Mouse (Mus musculus): ENCODE results near the gene Shank1. TPM values are rescaled to one million over a fixed set of nuclear protein-coding genes. Genes with fewer than 3 reads are reported as not detected.
"Not testable (repeated sequence)": the region's sequence is repeated elsewhere in the genome, so short reads cannot be mapped to it uniquely, and the experiment has no call there.

Gene Shank1
- polyA plus RNA-seq (2012; rRNA removed): 130 and 138 TPM in 2 replicates

DNA sequence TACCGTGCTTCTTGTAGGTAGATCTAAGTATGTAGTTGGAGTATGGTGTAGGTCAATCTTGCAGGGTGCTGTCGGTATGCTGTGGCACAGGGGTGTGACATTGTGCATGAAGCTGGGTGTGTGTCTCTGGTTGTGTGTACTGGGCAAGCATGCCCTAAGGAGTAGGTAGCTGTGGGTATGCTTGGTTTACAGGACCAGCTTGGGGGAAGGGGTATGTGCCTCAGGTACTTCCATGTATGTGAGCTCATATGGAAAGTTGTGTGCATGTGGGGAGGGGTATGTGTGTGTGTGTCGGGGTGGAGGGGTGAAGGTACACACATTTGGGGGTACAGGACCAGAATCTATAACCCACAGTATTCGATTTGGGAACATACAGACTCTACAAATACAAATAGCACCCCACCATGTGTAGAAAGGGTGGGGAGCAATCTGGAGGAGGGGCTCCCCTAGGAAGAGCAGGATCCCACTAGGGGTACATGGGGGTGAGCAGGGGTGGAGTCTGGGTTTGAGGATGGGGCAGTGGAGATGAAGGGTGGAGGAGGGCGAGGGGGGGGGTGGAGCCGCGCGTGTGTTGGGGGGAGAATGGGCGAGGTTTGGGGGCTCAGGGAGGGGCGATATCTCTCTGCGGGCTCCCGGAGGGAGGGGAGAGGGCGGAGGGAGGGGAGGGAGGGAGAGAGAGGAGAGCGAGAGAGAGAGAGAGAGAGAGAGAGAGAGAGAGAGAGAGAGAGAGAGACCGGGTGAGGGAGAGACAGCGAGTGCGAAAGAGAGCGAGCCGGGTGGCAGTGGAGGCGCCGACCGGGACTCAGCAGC, at the start of gene Shank1:
Shank1 (plus strand) TSS at position 779 of the 810 bp plus-strand sequence.
- no peak for DNase-seq (ENCODE audit: extremely low spot score in 1 of 2, low spot score in 1 of 2)

DNA sequence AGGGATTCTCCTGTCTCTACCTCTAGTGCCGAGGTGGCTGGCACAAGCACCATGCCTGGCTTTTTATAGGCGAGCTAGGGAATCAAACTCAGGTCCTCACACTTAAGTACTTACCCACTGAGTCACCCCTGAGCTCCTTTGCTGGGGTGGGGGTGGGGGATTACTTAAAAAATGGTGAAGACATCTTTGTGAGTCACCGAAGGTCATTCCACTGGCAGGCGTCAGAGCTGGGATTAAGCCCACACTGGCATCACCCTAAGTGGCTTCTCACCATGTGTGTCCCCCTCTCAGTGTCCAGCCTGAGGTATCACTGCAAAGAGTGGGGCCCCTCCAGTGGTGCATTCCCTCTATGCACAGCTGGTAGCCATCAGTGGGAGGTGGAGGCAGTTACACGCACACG, 49.6 kb upstream of the Shank1 start:
- no peak for DNase-seq (ENCODE audit: extremely low spot score in 1 of 2, low spot score in 1 of 2)

DNA sequence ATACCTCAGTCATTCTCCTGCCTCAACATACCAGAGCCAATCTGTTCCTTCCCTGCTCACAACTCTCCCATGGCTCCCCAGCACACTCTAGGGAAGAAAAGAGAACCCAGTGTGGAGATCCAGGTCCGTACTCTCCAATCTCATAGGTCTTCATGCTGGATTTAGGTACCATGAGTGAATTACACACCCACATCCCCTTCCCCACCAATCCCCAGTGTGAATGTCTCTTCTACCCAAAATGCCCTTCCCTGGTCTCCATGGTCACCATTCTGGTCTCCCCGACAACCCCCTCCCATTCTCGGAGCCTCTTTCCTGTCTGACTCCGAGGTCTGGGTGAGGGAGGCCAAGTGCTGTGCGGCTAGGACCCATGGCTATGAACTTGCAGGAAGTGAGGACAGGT, 48.9 kb upstream of the Shank1 start, which contains the start of gene Gm15517:
Gm15517 (plus strand) TSS at position 301 of the 400 bp plus-strand sequence.
- DNase-seq (ENCODE audit: extremely low spot score in 1 of 2, low spot score in 1 of 2): no peak

DNA sequence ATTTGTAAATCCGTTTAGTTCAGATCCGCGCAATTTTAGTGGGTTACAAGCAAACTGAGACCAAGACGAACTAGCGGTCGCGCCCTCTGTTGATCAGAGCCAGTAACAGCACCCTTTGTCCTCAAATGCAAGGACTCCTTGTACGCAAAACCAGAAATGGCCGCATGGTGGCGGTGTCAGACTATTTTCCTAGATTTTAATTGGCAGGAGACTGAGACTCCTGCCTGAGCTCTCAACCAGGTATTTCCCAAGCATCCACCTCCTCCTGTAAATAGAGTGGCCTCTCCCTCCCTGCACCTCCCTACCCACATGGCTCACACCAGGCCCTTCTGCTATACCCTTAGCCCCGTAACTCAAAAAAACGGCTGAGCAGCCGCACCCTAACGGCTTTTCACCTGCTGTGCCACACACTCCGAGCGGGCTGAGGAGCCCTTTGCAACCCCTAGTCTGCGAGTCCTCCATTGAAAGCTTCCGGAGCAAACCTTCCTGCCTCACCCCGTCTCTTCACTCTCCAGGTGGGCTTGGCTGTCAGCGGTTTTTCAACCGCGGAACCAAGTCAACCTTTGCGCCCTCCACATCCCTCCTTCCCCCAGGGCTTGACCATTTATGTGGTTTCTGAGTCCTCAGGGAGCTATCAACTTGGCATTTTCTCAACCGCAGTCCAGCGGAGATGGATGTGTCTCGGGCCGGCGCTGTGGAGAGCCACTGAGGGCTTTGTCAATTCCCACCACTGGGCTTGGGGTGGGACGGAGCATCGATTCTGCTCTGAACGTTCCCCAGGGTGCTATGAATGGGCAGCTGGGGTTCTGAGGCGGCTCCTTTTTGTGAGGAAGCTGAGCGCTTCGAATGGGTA, 47.0 kb upstream of the Shank1 start:
- DNase-seq (ENCODE audit: extremely low spot score in 1 of 2, low spot score in 1 of 2): peak; percentile 90 to 100

DNA sequence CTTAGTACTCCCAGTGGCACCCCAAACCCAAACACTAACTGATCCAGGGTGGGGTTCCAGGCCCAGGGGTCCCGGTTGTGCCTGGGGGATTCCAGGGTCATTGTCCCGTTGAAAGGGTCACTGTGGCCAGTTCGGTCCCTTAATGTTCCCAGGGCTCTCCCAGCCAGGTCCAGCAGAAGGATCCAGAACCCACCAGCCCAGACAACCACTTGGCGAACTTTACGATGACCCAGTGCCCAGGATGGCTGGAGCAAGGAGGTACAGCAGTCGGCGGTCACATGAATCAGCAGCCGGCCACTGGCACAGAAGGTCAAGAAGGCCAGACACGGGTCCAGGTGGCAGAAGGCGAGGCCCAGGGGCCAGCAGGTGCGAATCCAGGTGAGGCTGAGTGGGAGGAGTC, 41.9 kb upstream of the Shank1 start:
- no peak for DNase-seq (ENCODE audit: extremely low spot score in 1 of 2, low spot score in 1 of 2)

DNA sequence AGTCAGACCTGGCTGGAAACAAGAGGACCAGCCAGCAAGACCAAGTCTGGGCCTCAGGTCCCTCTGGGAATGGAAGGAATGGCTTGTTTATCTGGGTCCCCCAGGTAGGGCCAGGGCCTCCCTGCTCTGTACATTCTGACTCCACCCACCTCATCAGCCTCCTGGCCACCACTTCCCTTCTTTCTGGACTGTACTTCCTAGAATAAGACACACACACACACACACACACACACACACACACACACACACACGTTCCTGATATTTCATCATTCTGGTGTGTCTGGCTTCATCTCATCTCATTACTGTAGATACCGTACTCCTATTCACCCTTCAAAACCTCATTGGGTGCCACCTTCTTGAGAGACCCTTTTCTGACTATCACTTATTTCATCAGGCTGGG, 40.7 kb upstream of the Shank1 start:
- no peak for DNase-seq (ENCODE audit: extremely low spot score in 1 of 2, low spot score in 1 of 2)

DNA sequence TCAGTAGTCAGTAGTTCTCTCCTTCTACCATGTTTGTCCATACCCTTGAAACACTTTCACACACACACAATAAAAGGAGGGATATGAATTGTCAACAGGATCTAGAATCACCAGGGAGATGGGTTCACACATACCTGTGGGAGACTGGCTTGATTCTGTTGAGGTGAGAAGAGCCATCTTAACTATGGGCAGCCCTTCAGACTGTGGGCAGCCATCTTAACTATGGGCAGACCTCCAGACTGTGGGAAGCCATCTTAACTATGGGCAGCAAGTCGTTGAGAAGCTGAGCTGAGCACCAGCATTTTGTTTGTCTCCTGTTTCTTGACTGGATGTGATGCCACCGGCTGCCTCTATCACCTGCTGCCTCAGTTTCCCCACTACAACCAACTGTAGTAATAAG, 38.7 kb upstream of the Shank1 start:
- DNase-seq (ENCODE audit: extremely low spot score in 1 of 2, low spot score in 1 of 2): peak in 1 of 2 experiments; percentile 40

DNA sequence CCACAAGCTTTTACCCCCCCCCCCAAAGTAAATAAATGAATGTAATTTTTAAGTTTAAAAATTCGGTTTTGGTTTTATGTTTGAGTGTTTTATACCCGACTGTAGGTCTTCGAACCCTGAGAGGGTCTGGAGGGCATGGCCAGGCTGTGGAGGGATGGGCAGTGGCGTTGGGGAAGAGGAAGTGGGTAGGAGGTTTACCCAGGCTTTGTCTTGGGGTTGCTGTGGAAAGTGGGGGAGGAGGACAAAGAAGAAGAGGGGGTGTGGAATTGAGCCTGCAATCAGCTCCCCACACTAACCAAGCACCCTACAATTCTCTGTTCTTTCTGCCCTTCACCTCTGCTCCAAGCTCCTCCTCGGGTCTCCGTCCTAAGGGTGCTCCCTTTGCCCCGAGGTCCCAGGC, 37.5 kb upstream of the Shank1 start:
- no peak for DNase-seq (ENCODE audit: extremely low spot score in 1 of 2, low spot score in 1 of 2)

DNA sequence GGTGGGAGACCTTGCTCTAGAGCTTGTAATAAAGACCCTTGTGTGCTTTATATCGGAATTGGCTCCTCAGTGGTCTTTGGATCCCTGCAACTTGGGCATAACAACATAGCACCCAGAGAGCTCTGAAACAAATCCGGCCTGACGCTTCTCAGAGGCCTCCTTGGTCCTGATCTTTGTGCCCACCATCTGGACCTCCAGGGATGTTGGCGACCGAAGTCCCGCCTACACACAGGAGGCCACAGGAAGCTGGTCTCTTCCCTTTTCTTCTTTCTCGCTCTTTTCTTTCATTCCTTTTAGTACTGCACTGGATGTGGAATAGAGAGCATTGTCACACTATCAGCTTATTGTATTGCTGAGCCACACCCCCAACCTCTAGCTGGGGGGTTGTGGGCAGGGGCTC, 36.6 kb upstream of the Shank1 start:
- no peak for DNase-seq (ENCODE audit: extremely low spot score in 1 of 2, low spot score in 1 of 2)

DNA sequence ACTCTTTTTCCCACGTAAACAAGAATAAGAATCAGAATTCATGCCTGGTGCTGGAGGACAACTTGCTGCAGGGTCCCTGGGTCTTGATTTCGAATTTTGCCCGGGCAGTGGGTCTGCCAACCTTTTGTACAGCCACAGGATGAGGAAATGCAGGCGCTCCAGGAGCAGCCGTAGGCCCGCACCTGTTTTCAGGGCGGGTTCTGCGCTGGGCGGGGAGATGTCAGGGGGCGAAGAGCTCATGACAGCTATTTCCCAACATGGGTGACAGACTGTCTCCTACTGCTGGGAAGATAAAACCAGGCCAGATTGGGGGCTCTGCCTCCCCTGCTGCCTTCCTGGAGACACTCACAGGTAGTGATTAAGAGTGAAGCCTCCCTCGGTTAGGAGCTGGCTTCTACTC, 36.0 kb upstream of the Shank1 start:
- DNase-seq (ENCODE audit: extremely low spot score in 1 of 2, low spot score in 1 of 2): no peak

DNA sequence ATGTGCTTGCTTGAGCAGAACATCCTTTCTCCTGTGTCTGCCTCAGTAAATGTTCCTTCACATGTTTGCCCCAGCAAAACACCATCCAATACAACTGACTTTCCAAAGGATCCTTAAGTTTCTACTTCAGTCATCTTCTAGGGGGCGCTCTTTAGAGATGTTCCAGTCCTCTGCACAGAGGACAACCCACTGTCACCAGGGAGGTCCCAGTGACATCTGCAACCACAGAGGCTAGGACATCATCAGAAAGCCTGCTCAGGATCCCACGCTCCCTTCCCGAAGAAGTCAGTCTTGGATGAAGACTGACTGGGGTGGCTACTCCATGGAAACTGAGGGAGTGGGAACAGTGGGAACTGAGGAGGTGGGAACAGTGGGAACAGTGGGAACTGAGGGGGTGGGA, 34.5 kb upstream of the Shank1 start:
- no peak for DNase-seq (ENCODE audit: extremely low spot score in 1 of 2, low spot score in 1 of 2)

DNA sequence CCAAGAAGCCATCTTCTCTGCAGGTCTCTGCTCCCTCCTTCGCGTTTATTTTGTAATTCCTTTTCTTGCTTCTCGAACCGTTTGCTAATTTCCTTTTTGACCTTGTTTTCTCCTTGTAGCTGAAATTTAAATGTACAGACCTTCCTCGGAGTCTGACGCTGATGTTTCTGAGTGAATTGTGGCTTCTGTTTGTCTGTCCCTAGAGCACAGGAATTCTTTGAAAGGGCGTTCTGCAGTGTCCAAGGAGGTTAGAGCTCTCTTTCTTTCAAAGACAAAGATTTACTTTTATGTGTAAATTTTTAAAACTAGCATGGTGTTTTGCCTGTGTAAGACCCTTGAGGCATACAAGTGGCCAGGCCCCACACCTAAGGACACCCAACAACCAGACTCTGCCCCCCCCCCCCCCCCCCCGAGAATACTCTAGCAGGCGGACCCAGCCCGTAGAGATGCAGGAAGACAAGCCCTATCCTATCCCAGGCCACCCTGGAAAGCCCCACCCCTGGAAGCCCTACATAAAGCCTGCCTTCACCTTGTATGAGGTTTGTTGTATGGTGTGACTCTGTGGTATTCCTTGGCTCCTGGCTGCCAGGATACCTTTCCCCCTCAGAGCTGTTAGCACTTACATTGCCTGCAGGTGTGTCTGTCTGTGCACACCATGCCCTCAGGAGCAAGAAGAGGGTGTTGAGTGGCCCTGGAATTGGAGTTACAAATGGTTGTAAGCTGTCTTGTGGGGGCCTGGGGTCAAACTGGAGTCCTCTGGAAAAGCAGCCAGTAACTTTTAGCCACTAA, 33.4 kb upstream of the Shank1 start:
- DNase-seq (ENCODE audit: extremely low spot score in 1 of 2, low spot score in 1 of 2): no peak

DNA sequence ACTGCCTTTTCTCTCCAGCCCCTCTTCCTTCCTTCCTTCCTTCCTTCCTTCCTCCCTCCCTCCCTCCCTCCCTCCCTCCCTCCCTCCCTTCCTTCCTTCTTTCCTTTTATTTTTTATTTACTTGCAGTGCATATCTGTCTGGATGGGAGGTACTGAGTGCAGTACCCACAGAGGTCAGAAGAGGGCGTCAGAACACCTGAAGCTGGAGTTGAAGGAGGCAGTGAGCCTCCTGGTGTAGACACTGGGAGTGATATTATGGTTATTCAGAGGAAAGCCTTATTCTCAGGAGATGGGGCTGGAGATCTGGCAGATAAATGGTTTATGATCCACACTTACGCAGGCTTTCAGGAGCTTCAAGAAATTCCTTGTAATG, 32.8 kb upstream of the Shank1 start:
- peak; percentile 31 to 83 for DNase-seq (ENCODE audit: extremely low spot score in 1 of 2, low spot score in 1 of 2)

DNA sequence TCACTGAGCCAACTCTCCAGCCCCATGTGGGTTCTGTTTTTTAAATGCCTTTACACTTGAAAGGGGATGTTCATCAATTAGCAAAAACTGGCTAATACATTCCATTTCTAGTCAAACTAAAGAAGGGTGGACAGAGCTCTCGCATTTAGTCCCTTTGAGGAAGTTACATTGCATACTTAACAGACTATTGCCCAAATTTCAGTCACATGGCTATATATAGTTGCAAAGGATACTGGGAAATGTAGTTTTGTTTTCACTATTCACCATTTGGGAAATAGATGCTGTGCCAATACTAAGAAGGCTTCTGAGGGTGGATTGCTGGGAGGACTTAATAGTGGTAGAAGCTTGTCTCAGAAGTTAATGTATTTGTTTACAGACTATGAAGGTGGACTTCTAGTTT, 29.1 kb upstream of the Shank1 start:
- no peak for DNase-seq (ENCODE audit: extremely low spot score in 1 of 2, low spot score in 1 of 2)

DNA sequence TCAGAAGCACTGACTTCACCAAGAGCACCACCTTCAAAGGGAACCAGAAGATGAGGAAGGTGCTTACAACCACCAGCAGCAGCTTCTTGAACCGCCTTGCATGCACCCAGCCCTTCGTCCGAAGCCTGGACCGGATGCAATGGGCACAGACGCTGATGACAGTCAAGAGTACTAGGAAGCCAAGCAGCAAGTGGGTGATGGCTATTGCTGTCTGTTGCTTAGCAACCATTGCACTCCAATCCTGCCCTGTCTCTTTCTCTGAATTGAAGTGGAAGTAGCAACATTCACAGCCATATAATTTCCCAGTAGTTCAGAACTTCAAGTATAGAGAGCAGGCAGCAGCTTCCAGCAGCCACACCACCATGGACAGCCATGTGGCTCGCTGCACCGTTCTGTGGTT, 28.5 kb upstream of the Shank1 start:
- DNase-seq (ENCODE audit: extremely low spot score in 1 of 2, low spot score in 1 of 2): peak in 1 of 2 experiments; percentile 22

DNA sequence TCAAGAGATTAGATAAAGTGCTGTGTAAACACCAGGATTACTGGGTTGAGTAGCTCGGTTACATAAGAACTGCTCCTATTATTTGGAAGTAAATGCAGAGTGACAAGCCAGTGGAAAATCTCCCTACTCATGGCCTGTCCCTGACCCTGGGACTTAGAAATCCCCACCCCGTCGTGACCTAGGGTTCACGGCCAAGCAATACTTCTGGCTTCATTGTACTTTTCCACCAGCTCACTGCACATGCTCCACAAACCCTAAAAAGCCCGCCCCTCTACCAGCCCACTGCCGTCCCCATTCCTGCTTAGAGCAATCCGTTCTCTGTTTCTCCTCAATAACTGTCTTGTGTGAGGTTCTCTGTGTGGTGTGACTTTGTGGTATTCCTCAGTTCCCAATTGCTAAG, 22.3 kb upstream of the Shank1 start:
- DNase-seq (ENCODE audit: extremely low spot score in 1 of 2, low spot score in 1 of 2): no peak

DNA sequence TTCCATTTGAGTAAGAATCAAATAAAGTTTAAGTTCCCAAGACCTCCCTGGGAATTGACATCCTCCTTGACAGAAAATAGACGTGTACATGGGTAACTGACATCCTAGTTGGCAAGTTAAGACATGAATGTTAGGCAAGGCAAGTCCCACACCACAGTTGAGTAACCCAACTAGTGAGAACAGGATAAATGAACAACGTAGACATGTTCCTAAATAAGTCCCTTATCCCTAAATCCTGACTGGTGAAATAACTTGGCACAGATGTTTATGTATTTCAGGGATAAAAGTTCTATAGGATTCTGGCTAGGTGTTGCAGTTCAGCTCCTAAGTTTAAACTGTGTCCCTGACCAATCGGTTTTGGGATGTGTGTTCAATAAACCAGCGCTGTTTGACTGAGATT, 19.1 kb upstream of the Shank1 start:
- DNase-seq (ENCODE audit: extremely low spot score in 1 of 2, low spot score in 1 of 2): no peak

DNA sequence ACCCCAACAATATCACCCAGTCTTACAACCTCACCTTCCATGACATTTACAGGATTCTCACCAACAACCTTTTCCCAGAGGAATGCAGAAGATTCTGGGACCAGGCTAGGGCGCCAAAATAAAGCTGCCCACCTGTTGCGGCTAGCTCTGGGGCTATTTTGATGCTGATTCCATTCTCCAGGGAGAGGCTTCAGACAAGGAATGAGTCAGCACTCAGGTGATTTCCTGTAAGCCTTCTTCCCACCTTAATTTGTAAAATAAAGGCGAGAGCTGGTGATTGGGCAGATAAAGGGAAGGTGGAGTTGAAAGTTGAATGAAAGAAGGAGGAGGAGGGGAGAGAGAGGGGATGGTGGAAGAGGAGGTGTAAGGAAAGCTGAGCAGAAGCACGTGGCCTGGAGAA, 18.6 kb upstream of the Shank1 start:
- no peak for DNase-seq (ENCODE audit: extremely low spot score in 1 of 2, low spot score in 1 of 2)

DNA sequence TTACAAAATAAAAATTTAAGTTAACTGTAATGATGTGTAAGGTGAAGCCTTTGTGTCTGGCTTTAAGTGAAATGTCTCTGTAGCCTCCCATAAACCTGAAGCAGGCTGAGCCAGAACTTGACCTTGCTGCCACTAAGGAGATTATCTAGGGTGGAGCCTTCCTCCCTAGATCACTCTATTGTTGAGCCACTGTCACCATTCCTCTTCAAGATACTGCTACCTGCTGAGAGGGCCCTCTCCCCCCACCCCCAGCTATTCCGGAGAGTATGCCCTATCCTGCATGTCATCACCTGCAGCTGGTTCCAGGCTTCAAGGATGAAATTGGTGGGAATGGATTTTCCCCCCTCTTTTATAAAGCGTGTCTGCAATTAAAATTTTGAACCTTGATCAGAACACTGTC, 12.6 kb upstream of the Shank1 start:
- DNase-seq (ENCODE audit: extremely low spot score in 1 of 2, low spot score in 1 of 2): not testable (repeated sequence)

DNA sequence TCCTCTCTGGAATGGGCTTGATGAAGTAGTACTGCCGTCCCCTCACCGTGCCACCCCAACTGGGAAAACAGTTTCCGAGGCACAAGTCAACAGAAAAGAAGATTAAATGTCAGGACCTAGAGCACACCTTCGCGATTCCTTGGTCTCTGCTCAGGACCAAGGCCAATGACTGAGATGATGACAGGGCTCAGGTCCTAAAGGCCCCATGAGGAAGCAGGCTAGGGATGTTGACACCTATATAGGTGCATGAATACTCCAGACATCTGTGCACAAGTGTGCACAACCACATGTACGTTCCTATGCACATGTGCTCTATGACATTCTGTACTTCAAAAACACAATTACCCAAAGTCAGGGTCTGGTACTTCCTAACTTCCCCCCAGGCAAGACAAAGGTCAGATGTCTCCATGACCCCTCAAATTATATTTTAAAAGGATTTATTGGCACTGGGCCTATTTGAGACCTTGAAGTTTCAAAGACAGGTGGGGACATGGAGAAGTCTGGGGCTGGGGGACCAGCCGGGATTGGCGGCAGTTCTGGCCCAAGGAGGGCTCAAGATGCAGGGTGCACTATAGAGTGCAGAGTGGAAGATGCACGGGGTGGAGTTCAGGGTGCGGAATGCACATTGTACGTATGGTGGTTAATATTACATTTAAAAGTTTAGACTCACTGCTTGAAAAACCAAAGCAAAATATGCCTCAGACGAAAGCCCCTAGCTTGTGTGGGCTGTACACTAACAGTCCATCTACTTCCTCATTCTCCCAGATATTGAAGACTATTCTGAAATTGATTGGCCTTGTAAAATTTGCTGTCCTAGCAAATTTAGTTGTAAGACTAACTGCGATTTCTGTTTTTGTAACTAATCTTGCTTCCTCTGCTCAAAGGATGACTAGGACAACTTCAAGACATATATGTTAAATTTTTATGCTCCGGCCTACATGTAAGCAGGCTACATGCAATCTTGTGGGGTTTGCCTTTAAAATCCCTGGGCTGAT, 6.4 kb upstream of the Shank1 start:
- DNase-seq (ENCODE audit: extremely low spot score in 1 of 2, low spot score in 1 of 2): no peak
